Mouse (Mus musculus): Measurements from ENCODE around the gene Nt5c3b. TPM values are rescaled to one million over a fixed set of nuclear protein-coding genes. Genes with fewer than 3 reads are reported as not detected.

Nt5c3b gene
- polyA plus RNA-seq, 1 experiment from 2014 or later: 156 TPM

GRCm38 (mm10) chr11:100457711-100458110 is 16.1 kb upstream of the Nt5c3b start:
- Histone ChIP-seq H3K36me3 (replicated peaks) (peaks cover 77% of the 10 kb centered on the region), H3K27ac (replicated peaks) (no peak overlapping the region), H3K4me1 (no peaks in the 10 kb centered on the region), H3K27me3 (replicated peaks; ENCODE audit: low read depth, poor library complexity, severe bottlenecking) (no peaks in the 10 kb centered on the region), H3K9me3 (no peaks in the 10 kb centered on the region), H3K4me3 (no peak overlapping the region)
- DNase-seq (ENCODE audit: low spot score): no peak
- WGBS: 92% methylated on average over 5 of the region's 5 CpGs

DNA sequence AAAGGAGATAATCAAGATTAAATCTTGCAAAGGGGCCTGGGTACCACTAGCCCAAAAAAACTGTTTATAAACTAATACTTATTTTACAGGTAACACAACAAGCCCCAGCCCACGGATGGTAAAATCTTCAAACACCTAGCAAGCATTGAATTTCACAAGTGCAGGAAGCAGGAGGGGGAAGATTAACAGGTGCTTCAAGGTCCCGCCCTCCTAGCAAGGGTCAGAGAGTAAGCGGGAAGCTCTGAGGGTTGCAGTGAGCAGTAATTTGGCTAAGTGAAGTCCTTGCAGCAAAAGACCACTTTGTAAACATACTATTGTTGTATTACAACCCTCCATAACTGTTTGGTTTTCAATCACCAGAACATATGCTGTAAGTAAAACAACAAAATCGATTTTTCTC is 15.6 kb upstream of the Nt5c3b start:
- no peaks in the 10 kb centered on the region for H3K27me3 ChIP-seq (replicated peaks; ENCODE audit: low read depth, poor library complexity, severe bottlenecking)
- no peak overlapping the region for H3K27ac ChIP-seq (replicated peaks)
- H3K9me3 ChIP-seq: no peaks in the 10 kb centered on the region
- no peak for DNase-seq (ENCODE audit: low spot score)
- no peak overlapping the region for H3K4me3 ChIP-seq
- 80% methylated on average over 4 of the region's 4 CpGs for WGBS
- peaks cover 72% of the 10 kb centered on the region for H3K36me3 ChIP-seq (replicated peaks)
- H3K4me1 ChIP-seq: no peaks in the 10 kb centered on the region

GRCm38 (mm10) chr11:100442625-100443024 is 1.0 kb upstream of the Nt5c3b start:
- H3K27ac ChIP-seq (replicated peaks): no peak overlapping the region
- no peaks in the 10 kb centered on the region for H3K27me3 ChIP-seq (replicated peaks; ENCODE audit: low read depth, poor library complexity, severe bottlenecking)
- no peak overlapping the region for H3K4me3 ChIP-seq
- H3K36me3 ChIP-seq (replicated peaks): peaks cover 22% of the 10 kb centered on the region
- 88% methylated on average over 6 of the region's 6 CpGs for WGBS
- H3K9me3 ChIP-seq: no peaks in the 10 kb centered on the region
- no peak for DNase-seq (ENCODE audit: low spot score)
- H3K4me1 ChIP-seq: peaks cover 20% of the 10 kb centered on the region

DNA sequence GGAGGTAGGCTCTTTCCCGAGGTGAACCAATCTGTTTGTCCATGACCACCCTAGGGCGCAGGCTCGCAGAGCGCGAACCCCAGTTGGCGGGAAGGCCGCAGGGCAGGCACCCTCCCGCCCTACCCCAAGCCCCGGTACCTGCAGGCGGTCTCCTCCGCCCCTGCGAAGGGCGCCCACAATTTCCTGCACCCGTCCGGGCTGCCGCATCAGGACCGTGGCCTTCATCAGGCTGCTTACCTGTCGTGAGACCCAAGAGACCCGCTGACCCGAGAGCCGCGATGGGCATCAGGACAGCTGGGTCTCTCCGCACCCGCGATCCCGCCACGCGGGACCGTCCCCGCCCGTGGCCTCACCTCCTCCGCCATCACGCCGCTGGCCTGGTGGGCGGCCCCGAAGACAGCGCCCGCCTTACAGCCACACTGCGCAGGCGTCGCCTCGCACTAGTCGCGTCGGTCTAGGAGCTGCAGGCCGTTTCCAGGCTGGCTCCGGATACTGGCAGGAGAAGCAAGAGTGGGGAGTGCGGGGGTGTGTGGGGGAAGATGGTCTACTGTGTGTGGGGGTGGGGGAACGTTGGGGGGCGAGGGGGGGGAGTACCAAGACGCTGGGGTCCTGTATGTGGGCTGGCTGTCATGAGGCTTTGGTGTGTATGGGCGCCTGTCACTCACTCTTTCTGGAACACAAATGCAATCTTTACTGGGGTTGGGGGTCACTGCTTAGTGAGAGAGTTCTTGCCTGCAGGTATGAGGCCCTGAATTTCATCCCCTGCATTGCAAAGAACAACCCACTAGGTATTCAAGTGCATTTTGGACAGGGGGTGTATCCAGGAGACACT is 701 bp downstream of the Nt5c3b start:
- 2% methylated on average over 52 of the region's 52 CpGs for WGBS
- Histone ChIP-seq H3K27ac (replicated peaks) (peak overlapping the region; percentile 94), H3K4me3 (peak overlapping the region; percentile 79), H3K27me3 (replicated peaks; ENCODE audit: low read depth, poor library complexity, severe bottlenecking) (no peaks in the 10 kb centered on the region), H3K9me3 (no peaks in the 10 kb centered on the region), H3K36me3 (replicated peaks) (peaks cover 39% of the 10 kb centered on the region), H3K4me1 (peaks cover 24% of the 10 kb centered on the region)
- DNase-seq (ENCODE audit: low spot score): peak; percentile 87

DNA sequence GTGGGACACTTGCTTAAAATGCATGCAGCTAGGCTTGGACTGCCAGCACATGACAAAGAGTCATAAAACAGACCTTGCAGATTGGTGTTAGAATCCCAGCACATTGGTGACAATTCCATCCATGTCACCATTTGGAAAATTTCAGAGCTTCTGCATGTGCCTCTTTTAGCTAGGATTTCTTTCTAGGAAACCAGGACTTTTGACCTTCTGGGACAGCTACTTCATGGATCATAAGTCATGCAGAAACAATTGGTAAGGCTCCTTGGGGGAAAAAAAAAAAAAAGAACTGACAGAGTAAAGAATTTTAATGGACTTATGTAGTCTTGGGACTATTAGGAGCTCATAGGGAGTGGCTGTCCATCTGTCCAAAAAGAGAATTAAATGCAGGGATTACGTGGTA is 3.7 kb downstream of the Nt5c3b start:
- peaks cover 27% of the 10 kb centered on the region for H3K4me1 ChIP-seq
- peaks cover 66% of the 10 kb centered on the region for H3K36me3 ChIP-seq (replicated peaks)
- no peak overlapping the region for H3K27ac ChIP-seq (replicated peaks)
- H3K9me3 ChIP-seq: no peaks in the 10 kb centered on the region
- H3K4me3 ChIP-seq: no peak overlapping the region
- no peak for DNase-seq (ENCODE audit: low spot score)
- H3K27me3 ChIP-seq (replicated peaks; ENCODE audit: low read depth, poor library complexity, severe bottlenecking): no peaks in the 10 kb centered on the region
- 87% methylated on average over 1 of the region's 1 CpGs for WGBS

- Histone ChIP-seq H3K4me1 (peaks cover 15% of the 10 kb centered on the region), H3K36me3 (replicated peaks) (peaks cover 86% of the 10 kb centered on the region), H3K4me3 (no peak overlapping the region), H3K27ac (replicated peaks) (no peak overlapping the region), H3K27me3 (replicated peaks; ENCODE audit: low read depth, poor library complexity, severe bottlenecking) (no peaks in the 10 kb centered on the region), H3K9me3 (no peaks in the 10 kb centered on the region)
- no peak for DNase-seq (ENCODE audit: low spot score)
- WGBS: 69% methylated on average over 9 of the region's 9 CpGs
Observed at GRCm38 (mm10) chr11:100435678-100436246, 5.8 kb downstream of the Nt5c3b start.

GRCm38 (mm10) chr11:100432002-100432401 is 9.6 kb downstream of the Nt5c3b start:
- no peak overlapping the region for H3K27ac ChIP-seq (replicated peaks)
- no peak overlapping the region for H3K4me3 ChIP-seq
- H3K9me3 ChIP-seq: no peaks in the 10 kb centered on the region
- DNase-seq (ENCODE audit: low spot score): no peak
- H3K36me3 ChIP-seq (replicated peaks): peaks cover 89% of the 10 kb centered on the region
- peaks cover 6% of the 10 kb centered on the region for H3K4me1 ChIP-seq
- WGBS: 94% methylated on average over 5 of the region's 5 CpGs
- H3K27me3 ChIP-seq (replicated peaks; ENCODE audit: low read depth, poor library complexity, severe bottlenecking): no peaks in the 10 kb centered on the region

DNA sequence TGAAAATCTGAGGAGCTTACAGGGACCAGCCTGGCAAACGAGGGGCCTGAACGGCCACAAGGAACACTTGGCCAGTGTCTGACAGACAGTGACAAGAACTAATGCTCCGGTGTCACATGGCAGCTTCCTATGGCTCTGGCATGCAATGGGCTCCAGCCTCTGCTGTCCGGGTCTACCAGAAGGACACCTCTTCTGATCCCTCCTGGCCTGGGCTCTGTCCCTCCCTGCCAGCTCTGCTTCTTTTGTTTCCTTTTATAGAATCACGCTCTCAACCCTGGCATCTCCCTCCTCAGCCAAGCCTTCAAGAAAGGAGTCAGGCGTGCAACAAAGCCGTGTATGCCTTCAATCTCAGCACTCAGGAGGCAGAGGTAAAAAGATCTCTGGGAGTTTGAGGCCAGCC is 11.6 kb downstream of the Nt5c3b start:
- H3K4me3 ChIP-seq: no peak overlapping the region

GRCm38 (mm10) chr11:100428612-100429199 is 12.9 kb downstream of the Nt5c3b start:
- Histone ChIP-seq H3K27me3 (replicated peaks; ENCODE audit: low read depth, poor library complexity, severe bottlenecking) (no peaks in the 10 kb centered on the region), H3K4me1 (no peaks in the 10 kb centered on the region), H3K4me3 (no peak overlapping the region), H3K27ac (replicated peaks) (no peak overlapping the region), H3K9me3 (no peaks in the 10 kb centered on the region), H3K36me3 (replicated peaks) (peaks cover 86% of the 10 kb centered on the region)
- no peak for DNase-seq (ENCODE audit: low spot score)
- 83% methylated on average over 9 of the region's 9 CpGs for WGBS

More for the DNA sequence above, 11.6 kb downstream of the Nt5c3b start:
- Histone ChIP-seq H3K4me1 (no peaks in the 10 kb centered on the region), H3K27me3 (replicated peaks; ENCODE audit: low read depth, poor library complexity, severe bottlenecking) (no peaks in the 10 kb centered on the region), H3K27ac (replicated peaks) (no peak overlapping the region), H3K36me3 (replicated peaks) (peaks cover 84% of the 10 kb centered on the region), H3K9me3 (no peaks in the 10 kb centered on the region)
- 92% methylated on average over 7 of the region's 7 CpGs for WGBS
- DNase-seq (ENCODE audit: low spot score): no peak

DNA sequence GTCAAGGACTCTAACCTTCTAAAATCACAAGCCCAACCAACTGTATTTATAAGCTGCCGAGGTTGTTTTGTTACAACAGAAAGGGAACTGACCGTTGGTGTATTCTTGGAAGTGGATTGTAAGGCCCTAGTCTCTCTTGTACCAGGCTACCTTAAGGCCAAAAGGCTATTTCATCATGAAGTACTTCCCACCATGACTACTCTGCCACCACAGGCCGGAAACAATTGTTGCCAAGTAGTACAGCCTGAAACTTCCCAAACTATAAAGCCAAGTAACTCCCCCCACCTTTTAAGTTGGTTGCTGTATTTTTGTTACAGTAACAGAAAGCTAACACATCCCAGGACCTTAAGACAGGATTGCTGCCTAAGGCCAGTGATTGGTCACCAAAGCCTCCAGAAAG is 14.8 kb downstream of the Nt5c3b start:
- Histone ChIP-seq H3K27ac (replicated peaks) (no peak overlapping the region), H3K9me3 (no peaks in the 10 kb centered on the region), H3K4me1 (no peaks in the 10 kb centered on the region), H3K36me3 (replicated peaks) (peaks cover 88% of the 10 kb centered on the region), H3K27me3 (replicated peaks; ENCODE audit: low read depth, poor library complexity, severe bottlenecking) (no peaks in the 10 kb centered on the region), H3K4me3 (no peak overlapping the region)
- DNase-seq (ENCODE audit: low spot score): no peak
- WGBS: 95% methylated on average over 3 of the region's 3 CpGs

- Histone ChIP-seq H3K36me3 (replicated peaks) (peaks cover 88% of the 10 kb centered on the region), H3K27ac (replicated peaks) (no peak overlapping the region), H3K9me3 (no peaks in the 10 kb centered on the region), H3K4me1 (0 out of 2 replicates have a peak, but pooled peaks cover 8% of the 10 kb centered on the region), H3K4me3 (no peak overlapping the region), H3K27me3 (replicated peaks; ENCODE audit: low read depth, poor library complexity, severe bottlenecking) (no peaks in the 10 kb centered on the region)
- DNase-seq (ENCODE audit: low spot score): peak; percentile 46
- WGBS: 42% methylated on average over 7 of the region's 7 CpGs
Observed at GRCm38 (mm10) chr11:100425851-100426250, 15.8 kb downstream of the Nt5c3b start.

GRCm38 (mm10) chr11:100423836-100424235 is 17.8 kb downstream of the Nt5c3b start:
- Histone ChIP-seq H3K27ac (replicated peaks) (no peak overlapping the region), H3K4me1 (0 out of 2 replicates have a peak, but pooled peaks cover 9% of the 10 kb centered on the region), H3K27me3 (replicated peaks; ENCODE audit: low read depth, poor library complexity, severe bottlenecking) (no peaks in the 10 kb centered on the region), H3K9me3 (no peaks in the 10 kb centered on the region), H3K4me3 (no peak overlapping the region), H3K36me3 (replicated peaks) (peaks cover 82% of the 10 kb centered on the region)
- WGBS: 92% methylated on average over 7 of the region's 7 CpGs
- DNase-seq (ENCODE audit: low spot score): no peak

GRCm38 (mm10) chr11:100421537-100421936 is 20.1 kb downstream of the Nt5c3b start:
- Histone ChIP-seq H3K27ac (replicated peaks) (no peak overlapping the region), H3K27me3 (replicated peaks; ENCODE audit: low read depth, poor library complexity, severe bottlenecking) (peaks cover 4% of the 10 kb centered on the region; the same call in 1 of the 2 replicates), H3K36me3 (replicated peaks) (peaks cover 67% of the 10 kb centered on the region), H3K9me3 (no peaks in the 10 kb centered on the region), H3K4me3 (no peak overlapping the region), H3K4me1 (peaks cover 17% of the 10 kb centered on the region)
- WGBS: 43% methylated on average over 8 of the region's 8 CpGs
- DNase-seq (ENCODE audit: low spot score): no peak

Data from embryonic facial prominence, embryonic 10.5 days (tissue).